Mouse (Mus musculus): ENCODE measurements around the gene Nipsnap1. TPM values are rescaled to one million over a fixed set of nuclear protein-coding genes. Genes with fewer than 3 reads are reported as not detected.

The Nipsnap1 gene
- 59.6 and 61.6 TPM in 2 replicates for polyA plus RNA-seq (2012; rRNA removed)

DNA sequence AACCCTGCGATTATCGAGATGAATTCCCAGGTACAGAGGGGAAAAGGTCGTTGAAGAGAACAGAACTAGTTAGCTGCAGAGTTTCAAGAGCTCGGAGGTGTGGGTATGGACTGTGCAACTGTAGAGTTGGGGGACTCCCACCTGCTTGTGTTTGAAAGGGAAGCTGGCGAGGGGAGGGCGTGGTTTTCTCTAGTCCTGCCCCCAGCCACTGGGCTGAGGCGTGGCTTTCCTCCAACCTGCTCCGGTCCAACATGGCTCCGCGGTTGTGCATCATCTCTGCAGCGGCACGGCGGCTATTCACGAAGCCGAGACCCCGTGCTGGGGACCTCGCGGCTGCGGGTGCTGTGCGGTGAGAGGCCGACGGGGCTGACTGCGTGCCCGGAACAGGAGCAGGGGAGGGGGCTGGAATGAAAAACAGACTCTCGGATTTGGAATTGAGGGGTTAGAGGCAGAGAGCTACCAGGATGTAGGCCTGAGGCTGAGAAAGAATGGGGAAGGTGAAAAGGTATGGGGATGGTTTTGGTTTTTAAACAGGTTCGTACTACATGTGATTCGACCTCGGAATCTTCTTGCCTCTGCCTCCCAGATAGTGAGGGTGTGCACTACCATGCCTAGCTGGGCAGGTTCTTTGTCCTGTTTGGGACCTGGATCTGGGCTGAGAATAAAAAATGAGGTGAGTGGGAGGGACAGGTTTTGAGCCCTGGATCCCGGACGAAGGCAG, at the start of gene Nipsnap1:
TSS of gene Nipsnap1 (plus strand) at position 197 of the 721 bp plus-strand sequence.

DNA sequence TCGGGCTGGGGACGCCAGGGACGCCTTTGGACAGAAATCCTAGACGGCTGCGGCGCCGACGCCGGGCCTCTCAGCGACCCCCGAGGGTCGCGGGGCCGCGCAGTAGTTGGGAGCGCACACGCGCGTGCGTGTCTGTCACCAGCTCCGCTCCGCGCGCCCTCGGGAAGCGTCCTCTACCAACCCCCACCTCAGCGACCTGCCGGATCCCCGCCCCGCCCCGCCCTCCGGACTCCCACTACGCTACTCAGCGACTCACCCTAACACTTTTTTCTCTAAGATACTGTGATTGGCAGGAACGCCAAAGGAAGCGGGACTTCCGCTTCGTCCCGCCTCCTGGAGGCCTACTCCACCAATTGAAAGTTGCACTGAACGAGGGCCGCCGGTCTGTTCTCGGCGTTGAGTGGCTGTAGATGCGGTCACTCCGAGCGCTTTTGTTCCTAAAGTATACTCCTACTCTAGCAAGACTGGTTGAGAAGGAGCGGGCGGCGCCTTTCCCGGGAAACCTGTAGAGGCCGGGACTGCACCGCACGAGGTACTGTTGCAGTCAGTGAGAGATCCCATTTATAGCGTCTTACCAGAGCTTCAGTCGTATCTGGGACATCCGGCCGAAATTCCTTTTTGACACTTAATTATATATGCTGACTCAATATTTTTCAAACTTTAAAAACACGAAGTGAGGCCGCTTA, 24.4 kb upstream of the Nipsnap1 start, which contains the start of gene Nf2:
TSS of gene Nf2 (minus strand) at position 279 of the 686 bp plus-strand sequence.

DNA sequence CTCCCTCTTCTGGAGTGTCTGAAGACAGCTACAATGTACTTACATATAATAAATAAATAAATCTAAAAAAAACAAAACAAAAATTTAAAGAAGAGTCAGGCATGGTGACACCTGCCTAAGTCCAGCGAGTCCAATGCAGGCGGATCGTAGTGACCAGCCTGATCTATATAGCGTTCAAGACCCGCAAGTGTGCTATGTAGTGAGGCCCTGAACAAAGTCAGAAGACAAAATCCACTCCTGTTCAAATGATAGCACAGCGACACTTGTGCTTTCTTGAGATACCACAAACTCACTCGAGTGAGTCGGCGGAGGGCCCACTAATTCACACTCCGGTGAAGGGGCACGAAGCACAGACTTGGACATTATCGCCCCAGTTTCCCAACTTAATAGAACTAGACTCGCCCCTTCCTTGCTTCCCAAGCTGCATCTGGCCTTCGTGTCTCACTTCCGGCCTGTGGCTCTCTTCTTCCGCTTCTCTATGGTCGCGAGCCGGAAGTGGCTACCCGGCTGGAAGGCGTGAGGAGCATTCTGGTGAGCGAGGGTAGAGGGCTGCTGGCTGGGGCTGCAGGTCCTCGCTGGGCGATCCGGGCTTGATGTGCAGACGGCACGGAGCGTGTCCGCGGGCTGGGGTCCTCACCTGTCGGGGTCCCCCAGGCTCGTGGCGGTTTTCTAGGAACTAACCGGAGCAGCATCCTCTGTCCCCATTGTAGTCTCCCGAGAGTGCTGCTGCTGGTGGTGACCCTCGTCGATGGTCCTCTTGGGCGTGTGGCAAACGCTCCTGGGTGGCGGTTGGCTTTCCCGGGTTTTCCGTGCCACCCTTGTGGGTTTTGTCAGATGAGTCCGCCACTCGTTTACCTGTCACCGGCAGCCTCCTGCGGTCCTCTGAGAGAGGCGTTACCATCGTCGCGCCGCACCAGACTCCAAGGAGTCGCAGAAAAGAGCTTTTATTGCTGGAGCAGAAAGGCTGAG, 21.4 kb downstream of the Nipsnap1 start, which contains the start of gene Thoc5:
TSS of gene Thoc5 (plus strand) at position 473 of the 969 bp plus-strand sequence.

Other genes with a start within 250 kb of the Nipsnap1 start
- gene Ascc2, start 236.2 kb upstream of the Nipsnap1 start, polyA plus RNA-seq (2012; rRNA removed) = 14.0 and 17.8 TPM in 2 replicates
- 444 and 446 TPM in 2 replicates for gene Uqcr10, start 169.6 kb upstream of the Nipsnap1 start, polyA plus RNA-seq (2012; rRNA removed)
- gene Zmat5, start 169.3 kb upstream of the Nipsnap1 start, polyA plus RNA-seq (2012; rRNA removed) = 60.1 and 64.9 TPM in 2 replicates
- 0.07 and 0.08 TPM in 2 replicates for gene Cabp7, start 127.2 kb upstream of the Nipsnap1 start, polyA plus RNA-seq (2012; rRNA removed)
- gene Nf2, start 24.4 kb upstream of the Nipsnap1 start, polyA plus RNA-seq (2012; rRNA removed) = 55.2 and 55.3 TPM in 2 replicates
- gene Thoc5, start 21.4 kb downstream of the Nipsnap1 start, polyA plus RNA-seq (2012; rRNA removed) = 20.7 and 26.8 TPM in 2 replicates
- gene Nefh, start 74.1 kb downstream of the Nipsnap1 start, polyA plus RNA-seq (2012; rRNA removed) = 3.8 and 7.2 TPM in 2 replicates
- 84.4 and 85.3 TPM in 2 replicates for gene Ap1b1, start 112.9 kb downstream of the Nipsnap1 start, polyA plus RNA-seq (2012; rRNA removed)
- gene Rasl10a, start 184.2 kb downstream of the Nipsnap1 start, polyA plus RNA-seq (2012; rRNA removed) = 74.9 and 98.7 TPM in 2 replicates
- gene Gas2l1, start 191.4 kb downstream of the Nipsnap1 start, polyA plus RNA-seq (2012; rRNA removed) = 108 and 129 TPM in 2 replicates
- gene Rhbdd3, start 225.0 kb downstream of the Nipsnap1 start, polyA plus RNA-seq (2012; rRNA removed) = 52.4 and 62.2 TPM in 2 replicates
- 592 and 1,072 TPM in 2 replicates for gene Ewsr1, start 225.3 kb downstream of the Nipsnap1 start, polyA plus RNA-seq (2012; rRNA removed)